Mouse (Mus musculus): ENCODE data around the gene Fbxw17.
"Not testable (repeated sequence)": the region's sequence is repeated elsewhere in the genome, so short reads cannot be mapped to it uniquely, and the experiment has no call there.

The Fbxw17 gene

GRCm38 (mm10) chr13:50417389-50418183, at the start of gene Fbxw17:
Gene Fbxw17 (plus strand): TSS chr13:50417864.
- peak; percentile 69 for DNase-seq (ENCODE audit: low read depth, low spot score)

- DNase-seq (ENCODE audit: low read depth, low spot score): not testable (repeated sequence)
Observed at GRCm38 (mm10) chr13:50372934-50373705, 44.5 kb upstream of the Fbxw17 start.

GRCm38 (mm10) chr13:50389146-50389545, 28.5 kb upstream of the Fbxw17 start:
- DNase-seq (ENCODE audit: low read depth, low spot score): not testable (repeated sequence)

- no peak for DNase-seq (ENCODE audit: low read depth, low spot score)
Observed at GRCm38 (mm10) chr13:50418421-50418820, 757 bp downstream of the Fbxw17 start.

DNA sequence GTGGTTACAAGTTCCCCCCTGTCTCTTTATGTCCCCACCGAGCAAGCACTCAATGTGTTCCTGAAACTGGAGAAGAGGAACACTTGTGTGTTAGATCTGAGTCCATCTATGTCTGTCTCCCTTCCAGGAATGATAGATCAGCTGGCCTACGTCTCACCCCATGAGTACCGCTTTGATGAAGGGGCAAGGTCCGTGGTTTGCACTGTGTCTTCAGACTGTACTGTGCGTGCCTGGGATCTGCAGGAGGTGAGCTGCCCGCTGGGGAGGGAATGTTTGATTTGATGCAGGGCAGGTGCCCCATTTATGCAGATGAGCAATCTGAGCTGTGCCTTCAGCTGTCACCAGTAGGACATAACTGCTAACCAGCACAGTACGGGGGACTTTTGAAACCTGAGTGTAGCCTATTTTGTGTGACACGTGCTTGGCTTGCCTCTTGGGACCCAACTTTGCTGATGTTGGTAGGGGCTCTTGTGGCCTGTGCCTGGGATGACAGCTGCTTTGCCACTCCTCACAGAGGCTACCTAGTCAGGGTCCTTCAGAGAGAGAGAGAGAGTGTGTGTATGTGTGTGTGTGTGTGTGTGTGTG, 6.1 kb downstream of the Fbxw17 start:
- DNase-seq (ENCODE audit: low read depth, low spot score): no peak

DNA sequence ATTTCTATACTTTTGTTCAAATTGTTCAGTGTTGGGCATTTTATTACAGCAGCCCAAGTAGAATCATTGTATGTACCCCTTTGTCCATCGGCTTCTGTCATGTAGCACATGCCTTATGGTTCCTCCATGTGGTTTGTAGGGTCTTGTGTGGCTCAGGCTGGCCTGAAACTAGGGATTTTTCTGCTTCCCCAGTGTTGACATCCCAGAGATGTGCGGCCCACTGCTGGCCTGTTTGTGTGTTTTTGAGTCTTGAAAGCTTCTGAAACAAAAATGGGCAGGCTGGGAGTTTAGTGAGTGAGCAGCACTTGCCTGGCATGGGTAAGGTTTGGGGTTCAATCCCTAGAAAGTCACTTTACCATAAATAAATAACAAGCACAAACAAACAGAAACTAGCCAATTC, 6.9 kb downstream of the Fbxw17 start:
- no peak for DNase-seq (ENCODE audit: low read depth, low spot score)

DNA sequence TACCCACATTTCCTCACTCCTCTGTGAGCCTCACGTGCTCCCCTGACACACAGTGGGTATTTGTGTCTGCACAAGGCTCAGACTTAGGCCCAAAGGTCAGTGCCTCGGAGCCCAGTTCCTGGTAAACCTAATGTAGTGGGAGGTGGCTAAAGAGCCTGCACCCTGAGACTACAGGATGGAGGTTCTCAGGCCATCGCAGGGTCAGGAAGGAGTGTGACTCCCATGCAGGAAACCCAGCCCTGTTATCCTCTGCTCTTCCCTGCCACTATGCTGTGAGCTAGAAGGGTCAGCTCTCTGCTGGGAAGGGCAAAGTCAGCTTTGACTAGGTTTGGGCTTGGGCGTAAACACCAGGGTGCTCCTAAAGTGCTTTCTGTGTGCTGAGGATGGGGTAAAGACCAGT, 9.0 kb downstream of the Fbxw17 start:
- no peak for DNase-seq (ENCODE audit: low read depth, low spot score)

- DNase-seq (ENCODE audit: low read depth, low spot score): no peak
Observed at GRCm38 (mm10) chr13:50443812-50444211, 26.1 kb downstream of the Fbxw17 start, which contains the start of gene Gm47429. Gene Gm47429 (minus strand): TSS chr13:50443912.

GRCm38 (mm10) chr13:50445261-50445660, 27.6 kb downstream of the Fbxw17 start:
- DNase-seq (ENCODE audit: low read depth, low spot score): no peak

DNA sequence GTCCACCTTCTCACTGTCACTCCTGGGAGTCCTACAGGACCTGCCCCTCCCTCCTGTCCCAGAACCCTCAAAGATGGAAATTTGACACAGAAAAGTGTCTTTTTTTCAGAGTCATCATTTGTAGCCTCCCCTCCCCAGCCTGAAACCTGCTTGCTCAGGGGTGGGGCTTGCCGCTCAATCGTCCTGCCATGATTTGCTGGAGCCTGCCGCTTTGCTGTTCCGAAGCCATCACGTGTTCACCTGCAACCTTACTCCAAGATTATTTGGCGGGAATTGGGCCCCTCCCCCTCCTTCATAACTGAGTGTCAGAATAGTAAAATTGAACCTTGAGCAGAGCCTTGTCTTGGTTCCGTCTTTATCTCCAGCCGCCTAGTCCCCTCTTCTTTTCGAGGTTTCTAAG, 34.6 kb downstream of the Fbxw17 start:
- not testable (repeated sequence) for DNase-seq (ENCODE audit: low read depth, low spot score)

GRCm38 (mm10) chr13:50453426-50453825, 35.8 kb downstream of the Fbxw17 start:
- DNase-seq (ENCODE audit: low read depth, low spot score): no peak

DNA sequence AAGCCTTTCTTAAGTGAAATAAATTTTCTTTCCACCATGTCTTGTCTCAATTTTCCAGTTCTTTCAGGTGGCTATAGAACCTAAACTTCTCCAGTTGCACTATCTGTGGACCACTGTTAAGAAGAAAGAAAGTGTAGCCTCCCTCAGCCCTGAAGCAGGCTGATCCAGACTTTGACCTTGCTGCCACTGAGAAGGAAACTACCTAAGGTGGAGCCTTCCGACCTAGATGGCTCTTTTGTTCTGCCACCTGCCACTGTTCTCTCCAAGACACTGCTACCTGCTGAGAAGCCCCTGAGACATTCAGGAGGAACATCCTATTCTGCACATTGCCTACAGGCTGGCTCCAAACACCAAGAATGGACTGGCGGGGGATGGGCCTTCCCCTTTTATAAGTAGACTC, 42.8 kb downstream of the Fbxw17 start:
- not testable (repeated sequence) for DNase-seq (ENCODE audit: low read depth, low spot score)

DNA sequence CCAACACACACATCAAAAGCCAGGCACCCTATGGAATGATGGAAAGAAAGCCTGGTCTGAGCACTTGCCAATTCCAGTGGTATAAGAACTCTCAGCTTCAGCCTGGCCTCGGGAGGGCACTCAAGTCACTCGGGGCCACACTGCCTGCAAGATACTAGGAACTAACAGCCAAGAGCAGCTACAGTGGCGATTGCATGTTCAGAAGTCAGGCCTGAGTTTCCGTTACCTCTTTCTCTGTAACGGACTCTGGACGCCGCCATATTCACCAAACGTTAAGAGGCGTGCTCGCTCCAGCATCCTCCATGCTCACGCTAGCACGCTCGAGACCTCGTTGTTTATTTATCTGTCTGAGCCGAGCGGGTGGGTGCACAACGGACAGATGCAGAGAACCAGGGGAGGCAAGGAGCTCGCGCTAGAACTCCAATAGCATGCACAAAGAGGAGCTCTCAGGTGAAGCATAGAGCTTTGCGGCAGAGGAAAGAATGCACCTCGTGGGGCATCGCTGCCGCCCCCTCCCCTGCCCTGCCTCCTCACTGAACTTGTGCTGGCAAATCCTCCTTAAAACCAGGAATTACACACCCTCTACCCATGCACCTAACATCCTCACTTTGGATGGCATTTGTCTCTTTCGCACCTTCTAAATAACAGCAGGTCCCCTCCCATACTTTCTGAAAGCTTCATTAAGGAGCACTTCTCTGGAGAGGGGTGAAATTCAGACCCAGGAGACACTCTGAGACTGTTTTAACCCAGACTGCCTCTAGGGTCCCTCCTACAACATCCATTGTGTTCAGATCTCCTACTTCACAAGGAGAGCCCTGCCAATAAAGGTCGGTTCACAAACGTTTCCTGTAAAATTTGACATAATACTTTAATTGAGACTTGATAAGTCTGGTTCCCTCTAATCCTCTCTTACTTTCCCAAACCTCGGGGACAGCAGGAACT, 47.2 kb downstream of the Fbxw17 start:
- no peak for DNase-seq (ENCODE audit: low read depth, low spot score)

DNA sequence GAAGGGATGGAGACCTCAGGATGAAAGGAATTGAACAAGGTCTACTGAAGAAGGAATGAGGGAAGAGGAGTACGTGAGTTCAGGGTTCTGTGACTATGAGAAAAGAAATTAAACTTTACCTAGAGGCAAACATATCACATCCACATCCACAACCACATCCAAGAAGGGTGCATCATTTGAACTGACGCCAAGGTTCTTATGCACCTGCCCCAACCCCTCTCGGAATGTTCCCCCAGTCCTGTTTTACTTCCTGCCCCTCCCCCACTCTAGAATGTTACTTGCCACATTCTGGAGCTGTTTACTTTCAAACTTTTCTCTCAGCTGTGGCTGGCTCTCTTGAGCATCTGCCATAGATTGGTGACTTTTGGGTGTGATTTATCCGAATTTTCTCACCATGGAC, 49.3 kb downstream of the Fbxw17 start, which contains the start of gene Nutm2:
TSS of gene Nutm2 (plus strand) at position 301 of the 400 bp plus-strand sequence.
- no peak for DNase-seq (ENCODE audit: low read depth, low spot score)
